Mouse (Mus musculus): ENCODE measurements at regions not wholly inside any gene's neighbourhood (a gene's known extent, or its start where the extent isn't known, plus 50 kb on each side); places are given as distances from the start of the nearest gene placed in this dataset.

DNA sequence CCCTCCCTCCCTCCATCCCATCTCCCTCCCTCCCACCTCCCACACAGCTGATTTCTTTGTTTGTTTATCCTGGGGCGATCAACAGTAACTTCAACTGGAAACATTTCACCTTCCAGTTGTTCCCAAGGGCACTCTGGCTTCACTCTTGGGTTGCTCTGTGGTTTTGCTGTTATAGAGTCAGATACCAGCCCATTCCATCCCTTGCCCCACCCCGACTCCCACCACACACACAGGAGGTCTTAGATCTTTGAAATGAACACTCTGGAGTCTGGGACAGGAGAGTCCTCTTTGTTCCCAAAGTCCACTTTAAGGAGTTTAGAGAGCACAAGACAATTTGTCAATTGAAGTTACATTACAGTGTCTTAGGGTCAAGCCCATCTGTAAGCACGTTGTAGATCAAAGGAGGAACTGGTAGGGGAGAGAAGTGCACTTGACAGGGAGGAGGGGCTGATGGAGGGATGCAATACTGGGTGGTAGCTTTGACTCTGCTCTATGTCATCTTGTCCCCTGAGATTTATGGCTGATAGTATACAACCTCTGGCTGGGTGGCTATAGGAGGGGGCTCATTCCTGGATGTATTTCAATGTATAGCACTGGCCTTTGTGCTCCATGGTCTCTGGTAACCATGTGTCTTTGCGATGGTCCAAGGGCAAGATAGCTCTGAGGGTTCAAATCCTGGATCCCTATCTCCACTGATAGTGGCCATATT is 313.9 kb downstream of the Glrx3 start:
- no peak for DNase-seq

DNA sequence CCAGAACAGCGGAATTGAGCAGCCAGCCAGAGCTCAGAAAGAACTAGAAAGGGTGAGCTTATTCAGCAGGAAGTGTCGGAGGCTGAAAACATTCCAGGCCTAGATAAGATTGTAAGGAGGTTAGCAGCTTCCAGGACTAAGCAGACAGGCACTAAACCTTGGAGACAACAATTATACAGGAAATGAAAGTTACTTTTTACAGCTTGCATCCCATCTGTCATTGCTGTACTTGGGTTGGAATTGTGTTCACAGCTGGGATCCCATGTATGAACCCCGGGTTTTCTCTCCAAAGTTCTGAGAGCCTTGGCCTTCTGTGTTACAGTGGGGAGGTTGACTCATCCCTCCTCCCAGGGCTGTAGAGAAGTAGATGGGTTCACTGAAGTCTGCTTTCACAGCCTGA is 328.5 kb downstream of the Glrx3 start:
- no peak for DNase-seq

DNA sequence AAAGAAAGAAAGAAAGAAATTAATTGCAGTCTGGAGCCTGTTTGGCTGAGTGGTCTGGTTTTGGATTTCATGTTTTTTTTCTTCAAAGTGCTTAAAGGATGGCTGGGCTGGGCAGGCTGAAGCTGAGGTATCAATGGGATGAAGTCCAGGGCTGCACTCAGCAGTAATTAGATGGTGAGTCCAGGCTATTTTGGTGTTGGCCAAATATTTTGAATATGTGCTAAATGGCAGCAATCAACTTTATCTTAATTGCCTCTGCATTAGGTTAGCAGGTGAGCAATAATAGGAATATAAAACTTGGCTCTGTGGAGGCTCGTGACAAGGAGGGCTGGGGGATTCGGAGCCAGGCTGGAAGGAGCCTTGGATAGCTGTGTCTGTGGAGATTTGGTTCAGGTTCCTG is 329.3 kb downstream of the Glrx3 start:
- DNase-seq = no peak

GRCm38 (mm10) chr7:137773051-137773964 is 335.9 kb downstream of the Glrx3 start:
- no peak for DNase-seq

DNA sequence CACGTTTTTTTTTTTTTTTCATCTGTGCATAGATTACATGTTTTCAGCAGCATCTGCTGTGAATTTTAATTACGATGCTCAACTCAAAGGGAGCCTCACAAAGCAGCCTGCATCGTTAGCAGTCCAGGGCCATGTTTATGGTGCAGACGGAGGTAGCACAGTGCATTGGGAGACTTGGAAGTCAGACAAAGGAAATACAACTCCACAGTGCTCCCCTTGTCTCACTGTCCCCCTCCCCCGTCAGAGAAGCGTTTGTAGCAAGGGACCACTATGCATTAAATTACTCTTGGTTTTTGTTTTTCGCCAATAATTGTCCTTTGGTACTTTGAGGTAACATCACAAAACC is 336.5 kb downstream of the Glrx3 start:
- peak; percentile 15 for DNase-seq

DNA sequence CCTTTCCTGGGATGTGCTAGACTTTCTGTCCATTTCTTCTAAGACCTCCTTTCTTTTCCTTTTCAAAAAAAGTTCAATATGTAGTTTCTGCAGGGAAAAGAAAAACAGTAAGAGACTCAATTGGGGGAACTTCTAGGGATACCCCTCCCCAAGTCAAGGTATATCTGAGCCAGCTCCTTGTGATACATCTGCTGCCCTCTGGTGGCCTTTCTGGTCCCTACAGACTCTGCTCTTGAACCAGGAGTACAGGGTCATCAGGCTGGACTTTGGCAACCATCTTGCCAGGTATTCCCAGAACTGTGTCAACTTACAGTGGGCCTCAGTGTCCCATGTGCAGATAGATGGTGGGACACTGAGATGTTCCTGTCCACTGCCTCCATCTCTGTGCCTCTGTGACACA is 346.5 kb downstream of the Glrx3 start:
- no peak for DNase-seq

DNA sequence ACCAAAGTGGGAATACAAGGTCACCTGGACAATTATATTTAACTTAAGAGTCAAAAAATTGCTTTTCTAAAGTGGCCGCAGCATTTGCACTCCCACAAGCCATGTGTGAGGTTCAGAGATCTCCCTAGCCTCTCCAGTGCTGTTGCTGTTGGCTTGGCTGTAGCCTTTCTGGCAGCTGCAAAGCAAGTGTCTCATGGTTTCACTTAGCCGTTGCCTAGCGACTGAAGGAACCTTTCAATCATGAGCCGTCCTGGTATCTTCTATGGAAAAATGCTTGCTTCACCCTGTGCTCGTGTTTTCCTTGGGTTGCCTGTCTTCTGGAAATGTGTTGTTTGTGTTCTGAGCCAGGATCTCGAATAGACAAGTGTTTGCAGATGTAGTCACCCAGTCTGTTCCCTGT is 367.9 kb downstream of the Glrx3 start:
- DNase-seq = no peak

DNA sequence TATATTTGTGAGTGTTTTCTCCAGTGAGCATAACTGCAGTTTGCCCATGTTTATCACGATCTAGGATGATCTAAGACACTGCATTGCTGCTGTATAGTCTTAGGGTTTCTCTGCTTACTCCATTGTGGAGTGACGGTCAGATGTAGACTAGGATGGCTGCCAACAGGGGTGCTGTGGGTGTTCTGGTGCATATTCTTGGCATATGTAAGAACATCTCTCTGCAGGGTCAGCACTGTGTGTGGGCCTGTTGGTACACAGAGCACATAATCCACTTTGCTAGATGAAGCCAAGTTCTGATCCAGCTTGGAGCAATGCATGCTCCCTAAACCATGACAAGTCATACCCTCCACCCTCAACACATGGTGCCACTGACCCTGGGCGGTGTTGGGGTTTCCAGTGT is 375.4 kb downstream of the Glrx3 start:
- DNase-seq = peak; percentile 5

- no peak for DNase-seq
Measured at GRCm38 (mm10) chr7:137840520-137840919, 403.1 kb downstream of the Glrx3 start.

GRCm38 (mm10) chr7:137841044-137841443 is 403.6 kb downstream of the Glrx3 start:
- no peak for DNase-seq

DNA sequence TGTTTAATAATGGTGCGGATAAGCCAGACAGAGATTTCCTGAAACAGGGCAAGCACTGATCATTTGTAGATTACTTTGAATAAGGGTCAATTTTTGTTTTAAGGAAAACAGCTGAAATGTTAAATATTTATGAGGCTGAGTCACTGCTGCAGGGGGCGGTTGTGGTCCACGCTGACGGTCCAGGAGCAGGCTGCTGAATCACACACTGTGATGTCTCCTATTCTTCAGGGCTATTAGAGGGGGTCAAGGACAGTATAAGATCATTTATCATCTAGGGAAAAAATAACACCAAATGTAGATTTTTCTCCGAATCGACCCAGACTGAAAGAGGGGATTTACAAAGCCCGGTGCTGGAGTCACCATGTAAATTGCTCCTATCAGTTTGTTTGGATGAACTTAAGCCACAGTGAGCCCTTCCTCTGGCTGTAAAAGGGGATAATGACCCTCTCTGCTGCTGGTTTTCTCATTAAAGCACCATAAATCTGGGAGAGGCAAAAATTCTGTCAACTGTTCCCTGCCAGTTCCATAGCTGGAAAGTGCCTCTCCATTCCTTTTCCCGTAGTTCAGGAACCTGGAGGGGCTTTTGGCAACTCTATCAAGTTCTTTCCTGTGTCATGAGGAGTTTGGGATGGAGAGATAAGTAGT is 404.2 kb downstream of the Glrx3 start:
- no peak for DNase-seq

GRCm38 (mm10) chr7:137847856-137848255 is 410.4 kb downstream of the Glrx3 start:
- DNase-seq = no peak

- DNase-seq = no peak
Measured at GRCm38 (mm10) chr7:137851061-137851460, 413.6 kb downstream of the Glrx3 start.

DNA sequence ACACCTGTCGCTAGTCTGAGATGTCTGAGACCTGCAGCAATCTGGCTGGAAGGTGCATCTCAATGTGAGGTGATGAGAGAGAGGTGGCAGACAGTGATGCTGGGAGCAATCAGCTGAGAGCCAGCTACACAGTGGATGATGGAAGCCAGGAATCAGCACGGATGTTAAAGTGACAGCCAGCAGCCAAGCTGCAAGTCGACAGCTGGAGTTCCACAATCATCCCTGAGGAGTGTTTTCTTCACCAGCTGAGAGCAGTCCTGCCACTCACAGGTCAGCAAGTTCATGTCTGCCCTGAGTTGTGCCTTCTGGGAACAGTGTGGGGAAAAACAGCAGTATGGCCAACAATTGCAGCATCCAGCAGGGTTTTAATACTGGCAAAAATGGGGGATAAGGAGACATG is 422.3 kb downstream of the Glrx3 start:
- DNase-seq = no peak

GRCm38 (mm10) chr7:137860520-137860919 is 423.1 kb downstream of the Glrx3 start:
- DNase-seq = no peak

GRCm38 (mm10) chr7:137864912-137865311 is 427.5 kb downstream of the Glrx3 start:
- DNase-seq = no peak

GRCm38 (mm10) chr7:137865457-137865856 is 428.0 kb downstream of the Glrx3 start:
- no peak for DNase-seq

- DNase-seq = no peak
Measured at GRCm38 (mm10) chr7:137866880-137867279, 429.5 kb downstream of the Glrx3 start.

- no peak for DNase-seq
Measured at GRCm38 (mm10) chr7:137868501-137868900, 431.1 kb downstream of the Glrx3 start.

GRCm38 (mm10) chr7:137875306-137875705 is 437.9 kb downstream of the Glrx3 start:
- no peak for DNase-seq

DNA sequence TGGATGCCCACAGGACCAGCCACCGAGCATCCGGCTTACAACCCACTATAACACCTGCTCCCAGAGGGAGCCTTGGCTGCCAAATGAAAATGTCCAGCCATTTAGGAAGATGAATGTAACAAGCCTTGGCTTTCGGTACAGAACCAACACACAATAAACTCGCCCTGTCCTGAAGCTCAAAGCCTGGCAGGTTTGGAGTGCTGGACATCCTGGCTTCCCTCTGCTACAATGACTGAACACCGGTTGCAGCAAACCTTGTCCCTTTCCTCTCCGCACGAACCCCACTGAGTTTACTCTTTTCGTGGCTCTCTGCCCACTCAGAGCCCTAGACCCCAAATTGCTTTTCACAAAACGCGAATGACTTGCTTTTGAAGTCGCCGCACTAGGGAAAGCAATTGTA is 441.9 kb downstream of the Glrx3 start:
- DNase-seq = no peak

- no peak for DNase-seq
Measured at GRCm38 (mm10) chr7:137882876-137883275, 445.5 kb downstream of the Glrx3 start.

GRCm38 (mm10) chr7:137883701-137884100 is 446.3 kb downstream of the Glrx3 start:
- DNase-seq = no peak

GRCm38 (mm10) chr7:137885146-137885545 is 447.7 kb downstream of the Glrx3 start:
- no peak for DNase-seq

All from right cerebral cortex, postnatal 25 days (tissue).